Mouse (Mus musculus): Measurements from ENCODE around the gene Gadl1. TPM values are rescaled to one million over a fixed set of nuclear protein-coding genes. Genes with fewer than 3 reads are reported as not detected.

The Gadl1 gene
- polyA plus RNA-seq, 1 experiment from 2014 or later, result 0.38 TPM

DNA sequence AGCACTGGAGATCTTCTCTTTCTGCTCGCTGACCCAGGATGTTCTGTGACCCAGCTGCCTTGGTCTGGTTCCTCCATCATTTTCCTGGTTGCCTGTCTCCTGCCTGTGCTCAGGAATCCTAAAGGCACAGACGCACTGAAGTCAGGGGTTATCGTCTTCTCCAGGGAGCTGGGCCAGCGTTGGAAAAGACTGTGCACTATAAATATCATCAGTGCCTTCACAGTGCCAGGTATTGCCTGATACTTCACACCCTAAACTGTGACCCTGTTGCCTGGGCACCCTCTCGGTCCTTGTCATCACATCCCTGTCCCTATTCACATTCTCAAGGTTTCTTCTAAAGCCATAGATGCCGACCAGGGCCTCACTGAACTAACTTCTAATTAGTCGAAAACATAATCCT is 210.7 kb downstream of the Gadl1 start:
- no peak overlapping the region for H3K9ac ChIP-seq
- no peak overlapping the region for H3K27ac ChIP-seq
- no peak overlapping the region for H3K4me2 ChIP-seq
- no peaks in the 10 kb centered on the region for H3K27me3 ChIP-seq (replicated peaks)
- H3K9me3 ChIP-seq (replicated peaks), result no peaks in the 10 kb centered on the region
- peaks cover 8% of the 10 kb centered on the region for H3K36me3 ChIP-seq
- WGBS (ENCODE audit: insufficient replicate concordance), result 64% methylated on average over 7 of the region's 7 CpGs
- ATAC-seq, result no peak
- peaks cover 16% of the 10 kb centered on the region for H3K4me1 ChIP-seq
- no peak overlapping the region for H3K4me3 ChIP-seq

DNA sequence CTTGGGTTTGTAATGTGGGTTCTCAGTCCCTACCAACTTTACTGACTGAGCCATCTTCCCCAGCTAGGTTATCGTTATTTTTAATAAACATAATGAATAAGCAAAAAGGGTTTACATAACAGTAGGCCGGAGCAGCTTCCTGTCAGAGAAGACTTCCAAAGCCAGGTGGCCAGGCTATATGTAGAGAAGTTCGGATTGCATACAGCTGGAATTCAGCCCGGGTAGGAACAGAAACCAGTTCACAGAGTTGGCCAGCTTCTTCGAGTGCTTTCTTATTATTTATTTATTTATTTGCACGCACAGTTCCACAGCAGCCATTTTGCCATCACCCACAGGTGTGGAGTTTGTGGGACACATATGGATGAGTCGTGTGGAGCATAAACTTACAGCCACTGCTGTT is 212.2 kb downstream of the Gadl1 start:
- Histone ChIP-seq H3K9ac (no peak overlapping the region), H3K36me3 (peaks cover 22% of the 10 kb centered on the region), H3K4me1 (peaks cover 16% of the 10 kb centered on the region), H3K27me3 (replicated peaks) (no peaks in the 10 kb centered on the region), H3K27ac (no peak overlapping the region), H3K4me2 (no peak overlapping the region), H3K9me3 (replicated peaks) (no peaks in the 10 kb centered on the region), H3K4me3 (no peak overlapping the region)
- ATAC-seq, result no peak
- 75% methylated on average over 7 of the region's 7 CpGs for WGBS (ENCODE audit: insufficient replicate concordance)

DNA sequence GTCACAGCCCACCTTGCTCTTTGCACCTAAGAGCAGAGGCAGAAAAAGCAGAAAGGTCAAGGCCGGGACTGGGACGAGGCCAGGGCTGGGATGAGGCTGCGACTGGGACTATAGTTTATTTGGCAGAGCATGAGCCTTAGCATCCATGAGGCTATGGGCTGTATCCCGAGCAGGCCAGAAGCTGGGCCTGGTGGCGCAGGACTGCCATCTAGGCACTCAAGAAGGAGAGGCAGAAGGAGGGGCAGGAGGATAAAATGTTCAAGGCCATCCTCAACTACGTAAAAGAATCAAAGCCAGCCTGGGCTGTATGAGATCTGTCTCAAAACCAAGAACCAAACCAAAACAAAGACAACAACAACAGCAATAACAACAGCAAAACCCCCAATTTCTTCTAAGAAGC is 213.3 kb downstream of the Gadl1 start:
- Histone ChIP-seq H3K4me1 (peaks cover 16% of the 10 kb centered on the region), H3K9me3 (replicated peaks) (no peaks in the 10 kb centered on the region), H3K4me2 (no peak overlapping the region), H3K4me3 (no peak overlapping the region), H3K27me3 (replicated peaks) (no peaks in the 10 kb centered on the region), H3K27ac (peak overlapping the region; percentile 45; the same call in 1 of the 2 replicates), H3K36me3 (peaks cover 24% of the 10 kb centered on the region), H3K9ac (no peak overlapping the region)
- no peak for ATAC-seq
- 61% methylated on average over 6 of the region's 6 CpGs for WGBS (ENCODE audit: insufficient replicate concordance)

GRCm38 (mm10) chr9:116122969-116123589 is 213.8 kb downstream of the Gadl1 start:
- Histone ChIP-seq H3K9me3 (replicated peaks) (no peaks in the 10 kb centered on the region), H3K36me3 (peaks cover 24% of the 10 kb centered on the region), H3K4me2 (no peak overlapping the region), H3K4me1 (peaks cover 16% of the 10 kb centered on the region), H3K9ac (no peak overlapping the region), H3K27me3 (replicated peaks) (no peaks in the 10 kb centered on the region), H3K27ac (peak overlapping the region; percentile 45; the same call in 1 of the 2 replicates), H3K4me3 (no peak overlapping the region)
- peak; percentile 36 for ATAC-seq
- WGBS (ENCODE audit: insufficient replicate concordance), result 21% methylated on average over 9 of the region's 9 CpGs

Data from liver, embryonic 12.5 days (tissue).